Mouse (Mus musculus) megakaryocyte, embryonic 14.5 days (primary cell): Measurements from ENCODE around the gene Hsd17b1.

ENCODE experiments used
- FLI1 ChIP-seq: IDR thresholded peaks from 2 replicates; pipeline ENCODE4 v1.6.1; 2012; ENCODE audit warnings: low read length, inconsistent platforms, mixed read lengths
- GATA1 ChIP-seq: IDR thresholded peaks from 3 replicates; pipeline ENCODE4 v1.6.1; 2012; ENCODE audit warnings: mixed read lengths, low read length, inconsistent platforms, borderline replicate concordance

GRCm38 (mm10) chr11:101103011-101103410 is 24.8 kb downstream of the Hsd17b1 start:
- TF ChIP-seq FLI1 (no peak), GATA1 (no peak)
